Mouse (Mus musculus): ENCODE data around the gene Fam3b. TPM values are rescaled to one million over a fixed set of nuclear protein-coding genes. Genes with fewer than 3 reads are reported as not detected.

Fam3b gene
- polyA plus RNA-seq, 1 experiment = not detected

- no peaks in the 10 kb centered on the region for H3K27me3 ChIP-seq (ENCODE audit: control insufficient read depth, insufficient read depth, insufficient read length)
- TF ChIP-seq MYOD1 (IDR thresholded peaks at IDR 0.05; ENCODE audit: control insufficient read depth in 1 of 3, insufficient read length in 2 of 3, low read depth in 2 of 3) = no peak
- TF ChIP-seq REST (IDR thresholded peaks at IDR 0.05; ENCODE audit: insufficient read depth, insufficient read length) = no peak
- no peak for TF ChIP-seq MYOG (IDR thresholded peaks at IDR 0.05; ENCODE audit: control insufficient read depth in 1 of 3, insufficient read depth in 1 of 3, insufficient read length in 2 of 3, low read depth in 2 of 3)
Observed at GRCm38 (mm10) chr16:97447386-97447785, 67.2 kb downstream of the Fam3b start.

GRCm38 (mm10) chr16:97443670-97444263 lies 70.8 kb downstream of the Fam3b start:
- Histone ChIP-seq H3K79me2 (ENCODE audit: control insufficient read depth, insufficient read depth) (no peaks in the 10 kb centered on the region), H3K4me3 (no peak overlapping the region), H3K27me3 (ENCODE audit: control insufficient read depth, insufficient read depth, insufficient read length) (no peaks in the 10 kb centered on the region), H3K36me3 (ENCODE audit: control insufficient read depth, insufficient read depth) (no peaks in the 10 kb centered on the region), H3ac (ENCODE audit: control insufficient read depth, insufficient read length) (no peak overlapping the region), H3K4me2 (ENCODE audit: low read depth) (no peak overlapping the region)
- TF ChIP-seq E2F4 (IDR thresholded peaks at IDR 0.05; ENCODE audit: insufficient read depth) (no peak), POLR2AphosphoS2 (IDR thresholded peaks at IDR 0.05; ENCODE audit: insufficient read length, low read depth) (no peak), CEBPB (IDR thresholded peaks at IDR 0.05; ENCODE audit: insufficient read depth, poor library complexity, severe bottlenecking) (no peak), TCF12 (IDR thresholded peaks at IDR 0.05; ENCODE audit: insufficient read depth, poor library complexity, severe bottlenecking) (no peak), USF1 (IDR thresholded peaks at IDR 0.05; ENCODE audit: low read depth) (no peak), MAX (IDR thresholded peaks at IDR 0.05; ENCODE audit: low read depth) (no peak), TCF3 (IDR thresholded peaks at IDR 0.05; ENCODE audit: insufficient read length, low read depth) (no peak), POLR2A (IDR thresholded peaks at IDR 0.05; ENCODE audit: insufficient read length, low read depth) (no peak), REST (IDR thresholded peaks at IDR 0.05; ENCODE audit: insufficient read depth, insufficient read length) (no peak), MYOD1 (IDR thresholded peaks at IDR 0.05; ENCODE audit: control insufficient read depth in 1 of 3, insufficient read length in 2 of 3, low read depth in 2 of 3) (no peak), SRF (IDR thresholded peaks at IDR 0.05; ENCODE audit: control insufficient read depth, insufficient read length, low read depth) (no peak)

More at GRCm38 (mm10) chr16:97447386-97447785, 67.2 kb downstream of the Fam3b start:
- H3K4me2 ChIP-seq (ENCODE audit: low read depth) = no peak overlapping the region
- H3ac ChIP-seq (ENCODE audit: control insufficient read depth, insufficient read length) = no peak overlapping the region
- no peak overlapping the region for H3K4me3 ChIP-seq
- H3K79me2 ChIP-seq (ENCODE audit: control insufficient read depth, insufficient read depth) = no peaks in the 10 kb centered on the region
- H3K36me3 ChIP-seq (ENCODE audit: control insufficient read depth, insufficient read depth) = no peaks in the 10 kb centered on the region

GRCm38 (mm10) chr16:97441967-97442366 lies 72.6 kb downstream of the Fam3b start:
- H3K36me3 ChIP-seq (ENCODE audit: control insufficient read depth, insufficient read depth) = no peaks in the 10 kb centered on the region
- no peak overlapping the region for H3K4me2 ChIP-seq (ENCODE audit: low read depth)
- TF ChIP-seq POLR2AphosphoS2 (IDR thresholded peaks at IDR 0.05; ENCODE audit: insufficient read length, low read depth) (no peak), POLR2A (IDR thresholded peaks at IDR 0.05; ENCODE audit: insufficient read length, low read depth) (no peak), MYOG (IDR thresholded peaks at IDR 0.05; ENCODE audit: control insufficient read depth in 1 of 3, insufficient read depth in 1 of 3, insufficient read length in 2 of 3, low read depth in 2 of 3) (no peak), E2F4 (IDR thresholded peaks at IDR 0.05; ENCODE audit: insufficient read depth) (no peak), TCF3 (IDR thresholded peaks at IDR 0.05; ENCODE audit: insufficient read length, low read depth) (no peak), MAX (IDR thresholded peaks at IDR 0.05; ENCODE audit: low read depth) (no peak), TCF12 (IDR thresholded peaks at IDR 0.05; ENCODE audit: insufficient read depth, poor library complexity, severe bottlenecking) (no peak), CEBPB (IDR thresholded peaks at IDR 0.05; ENCODE audit: insufficient read depth, poor library complexity, severe bottlenecking) (no peak), REST (IDR thresholded peaks at IDR 0.05; ENCODE audit: insufficient read depth, insufficient read length) (no peak), MYOD1 (IDR thresholded peaks at IDR 0.05; ENCODE audit: control insufficient read depth in 1 of 3, insufficient read length in 2 of 3, low read depth in 2 of 3) (no peak), SRF (IDR thresholded peaks at IDR 0.05; ENCODE audit: control insufficient read depth, insufficient read length, low read depth) (no peak), USF1 (IDR thresholded peaks at IDR 0.05; ENCODE audit: low read depth) (no peak)
- no peak overlapping the region for H3ac ChIP-seq (ENCODE audit: control insufficient read depth, insufficient read length)
- H3K27me3 ChIP-seq (ENCODE audit: control insufficient read depth, insufficient read depth, insufficient read length) = no peaks in the 10 kb centered on the region
- no peaks in the 10 kb centered on the region for H3K79me2 ChIP-seq (ENCODE audit: control insufficient read depth, insufficient read depth)
- no peak overlapping the region for H3K4me3 ChIP-seq

- no peaks in the 10 kb centered on the region for H3K36me3 ChIP-seq (ENCODE audit: control insufficient read depth, insufficient read depth)
- no peaks in the 10 kb centered on the region for H3K27me3 ChIP-seq (ENCODE audit: control insufficient read depth, insufficient read depth, insufficient read length)
- H3K4me2 ChIP-seq (ENCODE audit: low read depth) = no peak overlapping the region
- TF ChIP-seq REST (IDR thresholded peaks at IDR 0.05; ENCODE audit: insufficient read depth, insufficient read length) = no peak
- TF ChIP-seq POLR2AphosphoS2 (IDR thresholded peaks at IDR 0.05; ENCODE audit: insufficient read length, low read depth) = no peak
- no peaks in the 10 kb centered on the region for H3K79me2 ChIP-seq (ENCODE audit: control insufficient read depth, insufficient read depth)
- H3ac ChIP-seq (ENCODE audit: control insufficient read depth, insufficient read length) = no peak overlapping the region
- H3K4me3 ChIP-seq = no peak overlapping the region
Observed at GRCm38 (mm10) chr16:97438191-97438590, 76.4 kb downstream of the Fam3b start.

- no peak overlapping the region for H3K4me3 ChIP-seq
- no peak overlapping the region for H3ac ChIP-seq (ENCODE audit: control insufficient read depth, insufficient read length)
- TF ChIP-seq POLR2AphosphoS2 (IDR thresholded peaks at IDR 0.05; ENCODE audit: insufficient read length, low read depth) = no peak
- TF ChIP-seq USF1 (IDR thresholded peaks at IDR 0.05; ENCODE audit: low read depth) = no peak
- TF ChIP-seq MYOD1 (IDR thresholded peaks at IDR 0.05; ENCODE audit: control insufficient read depth in 1 of 3, insufficient read length in 2 of 3, low read depth in 2 of 3) = peak; percentile 78 to 99 (median 97)
- TF ChIP-seq TCF3 (IDR thresholded peaks at IDR 0.05; ENCODE audit: insufficient read length, low read depth) = peak; percentile 9
- TF ChIP-seq SRF (IDR thresholded peaks at IDR 0.05; ENCODE audit: control insufficient read depth, insufficient read length, low read depth) = no peak
- TF ChIP-seq MAX (IDR thresholded peaks at IDR 0.05; ENCODE audit: low read depth) = no peak
- TF ChIP-seq TCF12 (IDR thresholded peaks at IDR 0.05; ENCODE audit: insufficient read depth, poor library complexity, severe bottlenecking) = no peak
- no peak for TF ChIP-seq POLR2A (IDR thresholded peaks at IDR 0.05; ENCODE audit: insufficient read length, low read depth)
- no peak for TF ChIP-seq REST (IDR thresholded peaks at IDR 0.05; ENCODE audit: insufficient read depth, insufficient read length)
- TF ChIP-seq CEBPB (IDR thresholded peaks at IDR 0.05; ENCODE audit: insufficient read depth, poor library complexity, severe bottlenecking) = no peak
- TF ChIP-seq E2F4 (IDR thresholded peaks at IDR 0.05; ENCODE audit: insufficient read depth) = no peak
- peak in 1 of 3 experiments; percentile 62 for TF ChIP-seq MYOG (IDR thresholded peaks at IDR 0.05; ENCODE audit: control insufficient read depth in 1 of 3, insufficient read depth in 1 of 3, insufficient read length in 2 of 3, low read depth in 2 of 3)
- no peaks in the 10 kb centered on the region for H3K36me3 ChIP-seq (ENCODE audit: control insufficient read depth, insufficient read depth)
- no peaks in the 10 kb centered on the region for H3K79me2 ChIP-seq (ENCODE audit: control insufficient read depth, insufficient read depth)
- no peaks in the 10 kb centered on the region for H3K27me3 ChIP-seq (ENCODE audit: control insufficient read depth, insufficient read depth, insufficient read length)
- no peak overlapping the region for H3K4me2 ChIP-seq (ENCODE audit: low read depth)
Observed at GRCm38 (mm10) chr16:97437448-97438056, 77.1 kb downstream of the Fam3b start.

Measured in myocyte (in vitro differentiated cells).